Mouse (Mus musculus): ENCODE measurements around the gene Smarcc2. TPM values are rescaled to one million over a fixed set of nuclear protein-coding genes. Genes with fewer than 3 reads are reported as not detected.
"Not testable (repeated sequence)": the region's sequence is repeated elsewhere in the genome, so short reads cannot be mapped to it uniquely, and the experiment has no call there.

Gene Smarcc2
- polyA plus RNA-seq, 1 experiment from 2014 or later: 23.5 TPM

GRCm38 (mm10) chr10:128486370-128486769, 27.3 kb downstream of the Smarcc2 start:
- 74% methylated on average over 7 of the region's 7 CpGs for WGBS (ENCODE audit: insufficient replicate concordance)
- no peaks in the 10 kb centered on the region for H3K9me3 ChIP-seq (replicated peaks)
- H3K4me1 ChIP-seq (replicated peaks): peaks cover 17% of the 10 kb centered on the region
- H3K27me3 ChIP-seq: no peaks in the 10 kb centered on the region
- H3K27ac ChIP-seq (replicated peaks): no peak overlapping the region
- ATAC-seq (ENCODE audit: insufficient read depth): no peak
- no peak overlapping the region for H3K4me2 ChIP-seq
- peaks cover 95% of the 10 kb centered on the region for H3K36me3 ChIP-seq (replicated peaks)
- H3K4me3 ChIP-seq (replicated peaks): no peak overlapping the region
- H3K9ac ChIP-seq: no peak overlapping the region

- Histone ChIP-seq H3K9ac (no peak overlapping the region), H3K4me2 (no peak overlapping the region), H3K4me3 (replicated peaks) (no peak overlapping the region), H3K27ac (replicated peaks) (no peak overlapping the region), H3K4me1 (replicated peaks) (peaks cover 34% of the 10 kb centered on the region), H3K9me3 (replicated peaks) (no peaks in the 10 kb centered on the region), H3K36me3 (replicated peaks) (peaks cover 86% of the 10 kb centered on the region), H3K27me3 (no peaks in the 10 kb centered on the region)
- 90% methylated on average over 22 of the region's 22 CpGs for WGBS (ENCODE audit: insufficient replicate concordance)
- no peak for ATAC-seq (ENCODE audit: insufficient read depth)
Observed at GRCm38 (mm10) chr10:128487861-128488712, 29.0 kb downstream of the Smarcc2 start.

DNA sequence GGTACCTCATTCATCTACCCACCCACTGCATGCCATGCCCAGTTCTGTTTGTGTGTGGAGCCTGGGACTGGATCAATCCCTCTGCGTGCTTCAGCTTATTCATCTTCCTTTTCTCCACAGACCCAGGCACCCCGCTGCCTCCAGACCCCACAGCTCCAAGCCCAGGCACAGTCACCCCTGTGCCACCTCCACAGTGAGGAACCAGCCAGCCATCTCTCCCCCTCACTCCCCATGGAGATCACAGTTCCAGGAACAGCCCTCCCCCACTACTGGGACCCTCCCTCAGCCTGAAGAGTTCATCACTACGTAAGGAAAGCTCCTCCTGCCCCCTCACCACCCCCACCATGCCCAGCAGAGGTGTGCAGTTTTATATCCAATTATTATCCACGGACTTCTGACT, 29.7 kb downstream of the Smarcc2 start:
- Histone ChIP-seq H3K4me1 (replicated peaks) (peaks cover 34% of the 10 kb centered on the region), H3K9ac (no peak overlapping the region), H3K9me3 (replicated peaks) (no peaks in the 10 kb centered on the region), H3K4me3 (replicated peaks) (no peak overlapping the region), H3K27me3 (no peaks in the 10 kb centered on the region), H3K4me2 (no peak overlapping the region), H3K36me3 (replicated peaks) (peaks cover 79% of the 10 kb centered on the region), H3K27ac (replicated peaks) (no peak overlapping the region)
- WGBS (ENCODE audit: insufficient replicate concordance): 84% methylated on average over 4 of the region's 4 CpGs
- no peak for ATAC-seq (ENCODE audit: insufficient read depth)

GRCm38 (mm10) chr10:128489380-128489779, 30.3 kb downstream of the Smarcc2 start:
- Histone ChIP-seq H3K27ac (replicated peaks) (no peak overlapping the region), H3K27me3 (no peaks in the 10 kb centered on the region), H3K9me3 (replicated peaks) (no peaks in the 10 kb centered on the region), H3K4me2 (no peak overlapping the region), H3K36me3 (replicated peaks) (peaks cover 73% of the 10 kb centered on the region), H3K4me3 (replicated peaks) (no peak overlapping the region), H3K9ac (no peak overlapping the region), H3K4me1 (replicated peaks) (peaks cover 36% of the 10 kb centered on the region)
- ATAC-seq (ENCODE audit: insufficient read depth): no peak
- WGBS (ENCODE audit: insufficient replicate concordance): 65% methylated on average over 5 of the region's 5 CpGs

- H3K9ac ChIP-seq: no peak overlapping the region
- H3K27me3 ChIP-seq: no peaks in the 10 kb centered on the region
- peaks cover 40% of the 10 kb centered on the region for H3K4me1 ChIP-seq (replicated peaks)
- H3K4me3 ChIP-seq (replicated peaks): no peak overlapping the region
- WGBS (ENCODE audit: insufficient replicate concordance): 67% methylated on average over 4 of the region's 4 CpGs
- H3K9me3 ChIP-seq (replicated peaks): no peaks in the 10 kb centered on the region
- ATAC-seq (ENCODE audit: insufficient read depth): no peak
- H3K4me2 ChIP-seq: no peak overlapping the region
- H3K36me3 ChIP-seq (replicated peaks): peaks cover 69% of the 10 kb centered on the region
- no peak overlapping the region for H3K27ac ChIP-seq (replicated peaks)
Observed at GRCm38 (mm10) chr10:128489785-128490184, 30.7 kb downstream of the Smarcc2 start.

GRCm38 (mm10) chr10:128490232-128490631, 31.2 kb downstream of the Smarcc2 start:
- H3K36me3 ChIP-seq (replicated peaks): peaks cover 67% of the 10 kb centered on the region
- H3K4me3 ChIP-seq (replicated peaks): no peak overlapping the region
- H3K27ac ChIP-seq (replicated peaks): 0 out of 2 replicates have a peak overlapping the region, but pooled peaks have one; percentile 4
- H3K9me3 ChIP-seq (replicated peaks): no peaks in the 10 kb centered on the region
- peaks cover 45% of the 10 kb centered on the region for H3K4me1 ChIP-seq (replicated peaks)
- no peak for ATAC-seq (ENCODE audit: insufficient read depth)
- no peaks in the 10 kb centered on the region for H3K27me3 ChIP-seq
- H3K9ac ChIP-seq: no peak overlapping the region
- 79% methylated on average over 5 of the region's 5 CpGs for WGBS (ENCODE audit: insufficient replicate concordance)
- no peak overlapping the region for H3K4me2 ChIP-seq

DNA sequence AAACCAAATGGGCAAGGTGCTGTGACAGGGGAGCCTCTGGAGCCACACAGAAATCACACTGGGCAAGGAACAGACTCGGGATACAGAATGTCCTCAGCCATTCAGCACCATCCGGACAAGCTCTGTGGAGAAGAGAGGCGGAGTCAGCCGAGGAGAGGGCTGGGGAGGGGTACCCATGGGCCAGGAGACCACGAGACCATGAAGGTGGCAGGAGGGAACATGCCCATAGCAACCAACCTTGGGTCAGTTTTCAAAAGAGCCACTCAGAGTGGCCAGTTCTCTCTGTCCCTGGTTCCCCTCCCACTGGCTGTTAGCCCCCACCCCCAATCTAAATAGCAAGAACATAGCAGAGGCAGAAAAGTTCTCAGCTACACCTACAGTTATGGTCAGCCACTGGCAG, 31.9 kb downstream of the Smarcc2 start:
- H3K4me1 ChIP-seq (replicated peaks): peaks cover 52% of the 10 kb centered on the region
- no peak overlapping the region for H3K9ac ChIP-seq
- peaks cover 60% of the 10 kb centered on the region for H3K36me3 ChIP-seq (replicated peaks)
- 69% methylated on average over 5 of the region's 5 CpGs for WGBS (ENCODE audit: insufficient replicate concordance)
- H3K9me3 ChIP-seq (replicated peaks): no peaks in the 10 kb centered on the region
- peak overlapping the region; percentile 90; the same call in 1 of the 2 replicates for H3K4me2 ChIP-seq
- H3K4me3 ChIP-seq (replicated peaks): no peak overlapping the region
- H3K27me3 ChIP-seq: no peaks in the 10 kb centered on the region
- ATAC-seq (ENCODE audit: insufficient read depth): no peak
- 0 out of 2 replicates have a peak overlapping the region, but pooled peaks have one; percentile 55 for H3K27ac ChIP-seq (replicated peaks)

DNA sequence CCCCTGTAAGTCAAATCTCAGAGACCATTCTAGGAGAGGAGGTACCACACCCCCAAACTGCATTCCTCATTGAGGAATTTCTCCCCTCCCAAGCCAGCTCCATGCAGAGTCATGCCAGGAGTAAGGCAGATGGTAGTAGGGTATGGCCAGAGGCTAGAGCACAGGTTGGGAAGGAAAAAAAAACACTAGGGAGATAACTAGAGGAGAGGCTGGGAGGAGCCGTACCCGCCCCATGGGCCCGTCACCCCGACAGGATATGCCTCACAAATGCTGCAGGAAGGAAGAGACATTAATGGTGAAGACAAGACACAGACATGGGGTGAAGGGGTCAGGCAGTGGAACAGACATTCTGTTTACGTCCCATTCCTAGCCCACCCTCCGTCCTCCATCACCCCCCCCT, 32.4 kb downstream of the Smarcc2 start:
- Histone ChIP-seq H3K4me1 (replicated peaks) (peaks cover 57% of the 10 kb centered on the region), H3K4me2 (peak overlapping the region; percentile 90), H3K27ac (replicated peaks) (peak overlapping the region; percentile 55), H3K4me3 (replicated peaks) (peak overlapping the region; percentile 93), H3K27me3 (no peaks in the 10 kb centered on the region), H3K36me3 (replicated peaks) (peaks cover 54% of the 10 kb centered on the region), H3K9me3 (replicated peaks) (no peaks in the 10 kb centered on the region), H3K9ac (no peak overlapping the region)
- 42% methylated on average over 6 of the region's 6 CpGs for WGBS (ENCODE audit: insufficient replicate concordance)
- no peak for ATAC-seq (ENCODE audit: insufficient read depth)

GRCm38 (mm10) chr10:128492051-128492450, 33.0 kb downstream of the Smarcc2 start:
- peak overlapping the region; percentile 90 for H3K9ac ChIP-seq
- peaks cover 63% of the 10 kb centered on the region for H3K4me1 ChIP-seq (replicated peaks)
- peak overlapping the region; percentile 94 for H3K27ac ChIP-seq (replicated peaks)
- H3K4me3 ChIP-seq (replicated peaks): peak overlapping the region; percentile 93
- 47% methylated on average over 8 of the region's 8 CpGs for WGBS (ENCODE audit: insufficient replicate concordance)
- peak overlapping the region; percentile 90 for H3K4me2 ChIP-seq
- H3K36me3 ChIP-seq (replicated peaks): peaks cover 51% of the 10 kb centered on the region
- not testable (repeated sequence) for H3K9me3 ChIP-seq (replicated peaks); ATAC-seq (ENCODE audit: insufficient read depth); H3K27me3 ChIP-seq

DNA sequence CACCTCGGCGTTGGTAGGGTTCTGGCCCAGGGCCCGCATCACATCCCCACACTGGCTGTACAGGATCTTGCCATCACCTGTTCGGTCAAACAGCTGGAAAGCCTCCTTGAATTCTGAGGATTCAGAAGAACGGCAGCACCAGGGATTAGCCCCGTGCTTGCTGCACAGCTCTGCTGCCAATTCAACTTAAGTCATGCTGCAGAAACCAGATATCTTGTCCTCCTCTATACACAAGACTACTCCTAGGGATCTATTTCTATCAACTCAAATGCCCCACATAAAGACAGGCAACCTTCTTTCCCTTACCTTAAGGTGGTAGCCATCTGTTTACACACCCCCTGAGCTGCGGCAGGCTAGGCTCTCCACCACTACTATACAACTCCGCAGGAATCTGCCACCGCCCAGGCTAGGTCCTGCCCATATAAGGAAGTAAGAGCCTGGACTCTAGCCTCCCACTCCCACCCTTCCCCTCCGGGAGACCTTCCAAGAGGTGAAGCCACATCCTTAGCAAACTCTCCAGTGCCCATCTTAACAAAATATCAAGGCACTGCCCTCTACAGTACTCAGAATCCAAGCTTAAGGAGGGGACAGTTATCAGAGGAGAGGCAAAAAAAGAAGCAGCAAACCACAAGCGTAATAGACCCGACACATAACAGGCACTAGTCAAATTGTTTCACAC, 33.7 kb downstream of the Smarcc2 start:
- Histone ChIP-seq H3K9me3 (replicated peaks) (no peaks in the 10 kb centered on the region), H3K4me1 (replicated peaks) (peaks cover 70% of the 10 kb centered on the region), H3K27me3 (no peaks in the 10 kb centered on the region), H3K9ac (peak overlapping the region; percentile 90), H3K27ac (replicated peaks) (peak overlapping the region; percentile 94), H3K4me2 (peak overlapping the region; percentile 90), H3K36me3 (replicated peaks) (peaks cover 44% of the 10 kb centered on the region), H3K4me3 (replicated peaks) (peak overlapping the region; percentile 93)
- ATAC-seq (ENCODE audit: insufficient read depth): peak; percentile 51
- 21% methylated on average over 12 of the region's 12 CpGs for WGBS (ENCODE audit: insufficient replicate concordance)

- Histone ChIP-seq H3K27ac (replicated peaks) (peak overlapping the region; percentile 94), H3K9ac (peak overlapping the region; percentile 90), H3K36me3 (replicated peaks) (peaks cover 38% of the 10 kb centered on the region), H3K9me3 (replicated peaks) (no peaks in the 10 kb centered on the region), H3K27me3 (no peaks in the 10 kb centered on the region), H3K4me1 (replicated peaks) (peaks cover 76% of the 10 kb centered on the region), H3K4me3 (replicated peaks) (peak overlapping the region; percentile 93), H3K4me2 (peak overlapping the region; percentile 90)
- peak; percentile 56 for ATAC-seq (ENCODE audit: insufficient read depth)
- WGBS (ENCODE audit: insufficient replicate concordance): 0% methylated on average over 12 of the region's 12 CpGs
Observed at GRCm38 (mm10) chr10:128493319-128493694, 34.3 kb downstream of the Smarcc2 start.

All from liver, embryonic 15.5 days (tissue).